Mouse (Mus musculus): ENCODE measurements at regions not wholly inside any gene's neighbourhood (a gene's known extent, or its start where the extent isn't known, plus 50 kb on each side); places are given as distances from the start of the nearest gene placed in this dataset.

DNA sequence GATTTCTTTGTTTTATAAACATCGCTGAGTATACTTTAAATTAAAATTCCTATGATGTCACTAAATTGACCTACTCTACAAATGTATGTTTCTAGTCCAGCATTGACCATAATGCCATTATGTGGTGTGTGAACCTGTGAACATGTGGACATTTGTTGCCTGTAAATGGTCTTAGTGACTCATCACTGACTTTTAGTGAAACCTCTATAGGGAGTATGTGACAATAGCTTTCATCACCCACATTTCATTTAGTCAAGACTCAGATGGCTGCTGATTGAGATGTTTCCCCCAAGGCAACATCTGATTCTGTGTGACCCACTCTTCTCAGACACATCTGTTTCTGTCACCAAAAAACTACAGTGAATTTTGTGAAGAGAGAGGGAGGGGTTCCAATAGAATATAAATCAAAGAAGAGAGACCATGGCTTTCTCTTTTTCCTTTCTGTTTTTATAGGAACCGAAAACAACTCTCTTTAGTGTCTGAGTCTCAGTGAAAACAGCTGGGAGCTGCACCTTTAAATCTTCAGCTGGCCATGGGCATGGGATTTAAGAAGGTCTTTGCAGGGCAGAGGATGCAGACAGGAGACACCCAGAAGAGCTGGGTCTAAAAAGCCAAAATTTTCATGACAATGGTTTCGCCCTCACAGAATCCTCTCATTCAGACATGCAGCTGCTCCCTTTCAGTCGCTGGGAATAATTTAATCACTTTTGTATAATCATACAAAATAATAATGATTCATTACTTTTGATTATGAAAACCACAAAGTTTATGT is 148.4 kb downstream of the Tm4sf1 start:
- no peak for TF ChIP-seq TAL1 (IDR thresholded peaks at IDR 0.05; ENCODE audit: low read length)
- TF ChIP-seq POLR2A (IDR thresholded peaks at IDR 0.05; ENCODE audit: control insufficient read depth in 1 of 2, insufficient read depth in 1 of 2, low read depth in 1 of 2, low read length in 2 of 2, poor library complexity in 1 of 2) = no peak
- TF ChIP-seq HCFC1 (IDR thresholded peaks at IDR 0.05; ENCODE audit: low read depth, low read length) = no peak
- TF ChIP-seq ETS1 (IDR thresholded peaks at IDR 0.05; ENCODE audit: low read depth, low read length) = no peak
- no peak for TF ChIP-seq ELF1 (IDR thresholded peaks at IDR 0.05; ENCODE audit: low read depth, low read length)
- TF ChIP-seq BHLHE40 (IDR thresholded peaks at IDR 0.05; ENCODE audit: borderline replicate concordance, low read depth, low read length) = no peak
- TF ChIP-seq ZKSCAN1 (IDR thresholded peaks at IDR 0.05; ENCODE audit: low read depth, low read length) = no peak
- no peak for TF ChIP-seq NRF1 (IDR thresholded peaks at IDR 0.05; ENCODE audit: insufficient read depth, low read depth, low read length, poor library complexity, severe bottlenecking)
- no peak for TF ChIP-seq SMC3 (IDR thresholded peaks at IDR 0.05; ENCODE audit: low read depth, low read length)
